Mouse (Mus musculus): ENCODE data around the gene Galnt4. TPM values are rescaled to one million over a fixed set of nuclear protein-coding genes. Genes with fewer than 3 reads are reported as not detected.

The Galnt4 gene
- polyA plus RNA-seq, 1 experiment, result 4.2 TPM

- H3K27ac ChIP-seq (ENCODE audit: control insufficient read depth, insufficient read depth, low read length), result no peak overlapping the region
- WGBS, result 57% methylated on average over 12 of the region's 12 CpGs
Measured at GRCm38 (mm10) chr10:99108431-99108982, 548 bp downstream of the Galnt4 start.

GRCm38 (mm10) chr10:99113533-99113932 is 5.6 kb downstream of the Galnt4 start:
- H3K27ac ChIP-seq (ENCODE audit: control insufficient read depth, insufficient read depth, low read length), result no peak overlapping the region
- DNase-seq, result no peak
- no peaks in the 10 kb centered on the region for H3K36me3 ChIP-seq (ENCODE audit: control insufficient read depth, insufficient read depth, low read length)
- WGBS, result 82% methylated on average over 3 of the region's 3 CpGs
- no peaks in the 10 kb centered on the region for H3K27me3 ChIP-seq (ENCODE audit: control insufficient read depth, insufficient read depth, low read length)
- H3K4me1 ChIP-seq (replicated peaks; ENCODE audit: control insufficient read depth, insufficient read depth, low read length), result peaks cover 45% of the 10 kb centered on the region
- no peak overlapping the region for H3K4me3 ChIP-seq (ENCODE audit: control insufficient read depth, insufficient read depth, low read length)
- no peak for TF ChIP-seq CTCF (IDR thresholded peaks at IDR 0.05; ENCODE audit: borderline replicate concordance, control insufficient read depth, extremely low read depth, insufficient read depth, low read length, poor library complexity)
- TF ChIP-seq POLR2A (IDR thresholded peaks at IDR 0.05; ENCODE audit: control insufficient read depth, extremely low read depth, insufficient read depth, low read length, poor library complexity), result no peak

More at GRCm38 (mm10) chr10:99108431-99108982, 548 bp downstream of the Galnt4 start:
- Histone ChIP-seq H3K27me3 (ENCODE audit: control insufficient read depth, insufficient read depth, low read length) (no peaks in the 10 kb centered on the region), H3K4me1 (replicated peaks; ENCODE audit: control insufficient read depth, insufficient read depth, low read length) (peaks cover 18% of the 10 kb centered on the region), H3K36me3 (ENCODE audit: control insufficient read depth, insufficient read depth, low read length) (no peaks in the 10 kb centered on the region), H3K4me3 (ENCODE audit: control insufficient read depth, insufficient read depth, low read length) (peak overlapping the region; percentile 97)
- TF ChIP-seq CTCF (IDR thresholded peaks at IDR 0.05; ENCODE audit: borderline replicate concordance, control insufficient read depth, extremely low read depth, insufficient read depth, low read length, poor library complexity) (no peak), POLR2A (IDR thresholded peaks at IDR 0.05; ENCODE audit: control insufficient read depth, extremely low read depth, insufficient read depth, low read length, poor library complexity) (no peak)
- DNase-seq, result no peak

DNA sequence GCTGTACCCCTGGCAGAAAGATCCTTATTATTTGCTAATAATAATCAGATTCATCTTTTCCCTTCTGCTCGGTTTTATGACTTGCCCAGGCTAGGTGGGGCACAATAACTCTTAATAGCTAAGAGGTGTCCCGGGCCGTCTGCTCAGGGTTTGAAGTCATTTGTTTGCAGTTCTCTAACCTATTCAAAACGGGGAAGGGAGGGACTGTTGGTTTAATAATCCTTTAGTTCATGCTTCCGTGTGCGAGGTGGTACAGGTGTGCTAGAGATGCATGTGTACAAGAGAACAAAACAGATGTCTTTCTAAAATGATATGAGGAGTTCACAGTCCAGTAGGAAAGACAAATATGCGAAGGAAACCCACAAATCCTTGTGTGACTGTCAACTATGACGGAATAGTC is 6.3 kb downstream of the Galnt4 start:
- no peak overlapping the region for H3K27ac ChIP-seq (ENCODE audit: control insufficient read depth, insufficient read depth, low read length)
- TF ChIP-seq POLR2A (IDR thresholded peaks at IDR 0.05; ENCODE audit: control insufficient read depth, extremely low read depth, insufficient read depth, low read length, poor library complexity) (no peak), CTCF (IDR thresholded peaks at IDR 0.05; ENCODE audit: borderline replicate concordance, control insufficient read depth, extremely low read depth, insufficient read depth, low read length, poor library complexity) (no peak)
- H3K4me3 ChIP-seq (ENCODE audit: control insufficient read depth, insufficient read depth, low read length), result no peak overlapping the region
- no peaks in the 10 kb centered on the region for H3K36me3 ChIP-seq (ENCODE audit: control insufficient read depth, insufficient read depth, low read length)
- no peaks in the 10 kb centered on the region for H3K27me3 ChIP-seq (ENCODE audit: control insufficient read depth, insufficient read depth, low read length)
- DNase-seq, result no peak
- peaks cover 43% of the 10 kb centered on the region for H3K4me1 ChIP-seq (replicated peaks; ENCODE audit: control insufficient read depth, insufficient read depth, low read length)
- WGBS, result 95% methylated on average over 8 of the region's 8 CpGs

DNA sequence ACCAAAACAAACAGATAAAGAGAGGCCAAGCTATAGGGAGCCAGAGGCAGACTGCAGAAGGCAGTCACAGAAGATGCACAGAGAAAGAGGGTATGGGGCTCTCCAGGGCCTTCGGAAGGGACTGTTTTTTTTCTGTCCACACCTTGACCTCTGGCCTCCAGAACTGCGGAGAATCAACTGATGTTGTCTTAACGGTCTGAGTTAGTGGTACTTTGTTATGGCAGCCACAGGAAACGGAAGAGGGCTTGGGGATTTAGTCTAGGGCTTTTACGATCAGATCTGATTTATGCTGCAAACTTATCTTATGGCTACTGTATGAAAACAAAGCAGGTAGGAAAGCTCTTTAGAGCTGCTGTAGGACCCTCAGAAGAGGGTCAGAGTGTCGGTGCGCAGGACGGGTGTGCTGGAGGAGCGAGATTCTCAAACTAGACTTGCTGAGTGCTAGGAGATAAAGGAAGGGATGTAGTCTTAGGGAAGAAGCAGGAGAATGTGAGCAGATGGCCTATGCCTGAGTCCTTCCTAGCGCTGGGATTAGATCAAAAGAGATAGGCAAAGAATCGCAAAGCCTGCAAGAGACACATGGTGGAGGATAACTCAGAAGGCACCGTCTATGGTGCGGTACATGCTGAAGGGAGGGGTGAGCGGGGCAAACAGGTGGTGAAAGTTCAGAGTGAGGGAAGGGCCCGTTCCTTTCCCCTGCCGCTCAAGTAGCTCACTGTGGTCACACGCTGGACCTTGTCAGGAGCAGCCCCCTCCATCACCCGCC is 7.7 kb downstream of the Galnt4 start:
- H3K4me1 ChIP-seq (replicated peaks; ENCODE audit: control insufficient read depth, insufficient read depth, low read length), result peaks cover 48% of the 10 kb centered on the region
- H3K4me3 ChIP-seq (ENCODE audit: control insufficient read depth, insufficient read depth, low read length), result no peak overlapping the region
- no peak for DNase-seq
- no peak overlapping the region for H3K27ac ChIP-seq (ENCODE audit: control insufficient read depth, insufficient read depth, low read length)
- H3K27me3 ChIP-seq (ENCODE audit: control insufficient read depth, insufficient read depth, low read length), result no peaks in the 10 kb centered on the region
- whole genome bisulfite sequencing, result 60% methylated on average over 18 of the region's 18 CpGs
- no peaks in the 10 kb centered on the region for H3K36me3 ChIP-seq (ENCODE audit: control insufficient read depth, insufficient read depth, low read length)
- TF ChIP-seq CTCF (IDR thresholded peaks at IDR 0.05; ENCODE audit: borderline replicate concordance, control insufficient read depth, extremely low read depth, insufficient read depth, low read length, poor library complexity), result no peak
- no peak for TF ChIP-seq POLR2A (IDR thresholded peaks at IDR 0.05; ENCODE audit: control insufficient read depth, extremely low read depth, insufficient read depth, low read length, poor library complexity)

- TF ChIP-seq POLR2A (IDR thresholded peaks at IDR 0.05; ENCODE audit: control insufficient read depth, extremely low read depth, insufficient read depth, low read length, poor library complexity), result no peak
- no peak for TF ChIP-seq CTCF (IDR thresholded peaks at IDR 0.05; ENCODE audit: borderline replicate concordance, control insufficient read depth, extremely low read depth, insufficient read depth, low read length, poor library complexity)
- 88% methylated on average over 8 of the region's 8 CpGs for WGBS
- no peak for DNase-seq
- Histone ChIP-seq H3K27me3 (ENCODE audit: control insufficient read depth, insufficient read depth, low read length) (no peaks in the 10 kb centered on the region), H3K4me1 (replicated peaks; ENCODE audit: control insufficient read depth, insufficient read depth, low read length) (peaks cover 43% of the 10 kb centered on the region), H3K27ac (ENCODE audit: control insufficient read depth, insufficient read depth, low read length) (no peak overlapping the region), H3K36me3 (ENCODE audit: control insufficient read depth, insufficient read depth, low read length) (no peaks in the 10 kb centered on the region), H3K4me3 (ENCODE audit: control insufficient read depth, insufficient read depth, low read length) (no peak overlapping the region)
Measured at GRCm38 (mm10) chr10:99116237-99116632, 8.3 kb downstream of the Galnt4 start.

DNA sequence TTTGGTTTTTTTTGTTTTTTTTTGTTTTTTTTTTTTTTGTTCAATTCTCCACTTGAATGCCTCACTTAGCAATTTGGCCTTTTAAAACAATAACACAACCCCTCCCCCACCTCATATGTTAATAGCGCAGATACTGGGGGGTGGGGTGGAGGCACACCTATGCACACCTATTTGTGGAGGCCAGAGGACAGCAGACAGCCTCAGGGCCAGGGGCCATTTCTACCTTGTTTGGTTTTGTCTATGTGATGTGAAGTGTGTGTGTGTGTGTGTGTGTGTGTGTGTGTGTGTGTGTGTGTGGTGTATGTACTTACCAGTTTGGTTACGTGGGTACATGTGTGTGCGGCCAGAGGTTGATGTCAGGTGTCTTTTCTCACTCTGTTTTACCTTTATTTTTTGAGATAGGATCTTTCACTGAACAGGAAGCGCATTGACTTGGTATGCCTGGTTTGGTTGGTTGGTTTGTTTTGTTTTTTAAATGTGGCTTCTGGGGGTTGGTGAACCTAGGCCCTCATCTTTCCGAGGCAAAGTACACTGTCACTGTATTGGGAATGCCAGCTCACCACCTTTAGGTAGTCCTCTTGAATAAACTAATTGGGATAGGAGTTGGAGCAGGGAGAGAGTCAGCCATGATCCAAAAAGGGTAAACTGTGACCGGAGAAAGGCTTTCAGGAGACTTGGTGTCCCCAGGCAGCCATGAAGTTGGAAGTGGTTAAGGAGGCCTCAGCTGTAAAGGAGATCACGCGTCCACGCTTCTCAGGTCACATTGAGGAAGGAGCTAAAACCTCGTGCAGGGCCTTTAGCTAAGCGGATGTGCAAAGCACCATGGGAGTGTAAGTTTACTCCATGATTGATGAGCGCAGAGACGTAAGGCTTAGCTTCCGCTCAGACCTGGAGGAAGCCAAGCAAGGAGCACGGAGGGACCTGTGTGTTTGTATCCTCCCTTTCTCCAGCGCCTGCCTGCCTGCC is 9.0 kb downstream of the Galnt4 start:
- H3K4me1 ChIP-seq (replicated peaks; ENCODE audit: control insufficient read depth, insufficient read depth, low read length), result peaks cover 41% of the 10 kb centered on the region
- 61% methylated on average over 16 of the region's 16 CpGs for WGBS
- H3K36me3 ChIP-seq (ENCODE audit: control insufficient read depth, insufficient read depth, low read length), result no peaks in the 10 kb centered on the region
- no peak for DNase-seq
- TF ChIP-seq CTCF (IDR thresholded peaks at IDR 0.05; ENCODE audit: borderline replicate concordance, control insufficient read depth, extremely low read depth, insufficient read depth, low read length, poor library complexity) (no peak), POLR2A (IDR thresholded peaks at IDR 0.05; ENCODE audit: control insufficient read depth, extremely low read depth, insufficient read depth, low read length, poor library complexity) (no peak)
- H3K27ac ChIP-seq (ENCODE audit: control insufficient read depth, insufficient read depth, low read length), result peak overlapping the region; percentile 66
- H3K4me3 ChIP-seq (ENCODE audit: control insufficient read depth, insufficient read depth, low read length), result no peak overlapping the region
- H3K27me3 ChIP-seq (ENCODE audit: control insufficient read depth, insufficient read depth, low read length), result no peaks in the 10 kb centered on the region

Data from thymus, adult 2 months (tissue).